Mouse (Mus musculus) left cerebral cortex, postnatal 36 days (tissue): ENCODE measurements around the gene Gm42742. TPM values are rescaled to one million over a fixed set of nuclear protein-coding genes. Genes with fewer than 3 reads are reported as not detected.

Experiments used
- DNase-seq, 2 experiments: peaks; one replicate each; pipeline ENCODE4 v3.0.0; 2021 to 2022; ENCODE audit warnings: low spot score in 2 of 2, mixed read lengths in 1 of 2
- intact Hi-C: fragments of 180-260 bp; cut with DNase I; formaldehyde crosslinking; loops from one replicate; pipeline ENCODE4 v1.15.1; 2025
- microRNA-seq: library from miRNA; unstranded; fragments of <30 nt; microRNA quantifications from one replicate; pipeline ENCODE4 v1.2.0, GENCODE M21; 2022
- total RNA-seq, 2 experiments: library from RNA; stranded (reverse); gene quantifications; 2 replicates each; pipeline ENCODE4 v1.2.3; 2021

Gm42742 gene
- total RNA-seq, 2 experiments from 2014 or later, result 36.5 to 50.3 TPM

- no peak for DNase-seq
- intact Hi-C loops, result loop anchor here (2.0 to 5.0 kb wide), 2 partner anchors 25 to 127 kb away; partner anchors contain the start of gene Sez6l2
Measured at GRCm38 (mm10) chr7:126975493-126975892, 45.4 kb downstream of the Gm42742 start.

GRCm38 (mm10) chr7:126967361-126967760 is 53.5 kb downstream of the Gm42742 start:
- no peak for DNase-seq
- intact Hi-C loops, result no loop called here

GRCm38 (mm10) chr7:126965568-126965967 is 55.3 kb downstream of the Gm42742 start:
- no peak for DNase-seq
- intact Hi-C loops, result no loop called here

Small RNA genes lying within 50 kb of the gene (microRNA-seq; reads per million reads assigned to microRNA genes)
- gene Gm44343, result not detected

Other genes starting within 250 kb of the Gm42742 start
- 100 to 1,000 TPM; 303 to 345 TPM for gene Ypel3, start 244.1 kb downstream of the Gm42742 start, total RNA-seq
- under 1 TPM; 0.54 to 0.68 TPM for gene Tbx6, start 239.6 kb downstream of the Gm42742 start, total RNA-seq
- 10 to 100 TPM; 47.5 to 49.9 TPM for gene Ppp4c, start 228.6 kb downstream of the Gm42742 start, total RNA-seq
- gene Fam57b, start 223.4 kb downstream of the Gm42742 start, total RNA-seq, result 10 to 100 TPM; 81.6 to 84.1 TPM
- not detected for gene 4930451I11Rik, start 189.5 kb downstream of the Gm42742 start, total RNA-seq
- 10 to 100 TPM; 56.3 to 67.0 TPM for gene Doc2a, start 173.7 kb downstream of the Gm42742 start, total RNA-seq
- 10 to 100 TPM; 31.1 to 33.8 TPM for gene Hirip3, start 159.1 kb downstream of the Gm42742 start, total RNA-seq
- gene Ino80e, start 158.7 kb downstream of the Gm42742 start, total RNA-seq, result 10 to 100 TPM; 47.8 to 49.4 TPM
- gene Taok2, start 136.4 kb downstream of the Gm42742 start, total RNA-seq, result 100 to 1,000 TPM; 152 to 156 TPM
- 10 to 100 TPM; 22.4 to 25.3 TPM for gene Tmem219, start 98.2 kb downstream of the Gm42742 start, total RNA-seq
- gene Kctd13, start 92.2 kb downstream of the Gm42742 start, total RNA-seq, result 100 to 1,000 TPM; 149 to 167 TPM
- 10 to 100 TPM; 47.2 to 53.0 TPM for gene Asphd1, start 71.5 kb downstream of the Gm42742 start, total RNA-seq
- 100 to 1,000 TPM; 413 to 414 TPM for gene Sez6l2, start 70.5 kb downstream of the Gm42742 start, total RNA-seq
- gene Cdipt, start 45.2 kb downstream of the Gm42742 start, total RNA-seq, result 100 to 1,000 TPM; 182 to 199 TPM
- not detected for gene Cdiptos, start 45.0 kb downstream of the Gm42742 start, total RNA-seq
- gene Mvp, start 6.5 kb downstream of the Gm42742 start, total RNA-seq, result 1 to 10 TPM; 6.8 to 8.6 TPM
- gene Pagr1b, start 4.6 kb downstream of the Gm42742 start, total RNA-seq, result under 1 TPM in 1 of 2 experiments, not detected in 1; 0.99 TPM
- 10 to 100 TPM; 25.4 to 28.8 TPM for gene Pagr1a, start 3.7 kb downstream of the Gm42742 start, total RNA-seq
- gene Prrt2, start 114 bp upstream of the Gm42742 start, total RNA-seq, result 100 to 1,000 TPM; 213 to 222 TPM
- 100 to 1,000 TPM; 227 to 234 TPM for gene Maz, start 5.9 kb upstream of the Gm42742 start, total RNA-seq
- 1 to 10 TPM; 5.3 to 8.2 TPM for gene Kif22, start 21.4 kb upstream of the Gm42742 start, total RNA-seq
- gene Zg16, start 66.2 kb upstream of the Gm42742 start, total RNA-seq, result not detected
- gene AI467606, start 70.3 kb upstream of the Gm42742 start, total RNA-seq, result 1 to 10 TPM; 1.1 to 1.3 TPM
- gene Qprt, start 101.1 kb upstream of the Gm42742 start, total RNA-seq, result under 1 TPM in 1 of 2 experiments, not detected in 1; 0.63 TPM
- under 1 TPM; 0.12 to 0.25 TPM for gene Spn, start 116.7 kb upstream of the Gm42742 start, total RNA-seq
- 10 to 100 TPM; 81.4 to 89.5 TPM for gene Cd2bp2, start 175.0 kb upstream of the Gm42742 start, total RNA-seq
- gene Tbc1d10b, start 187.4 kb upstream of the Gm42742 start, total RNA-seq, result 100 to 1,000 TPM in 1 of 2 experiments, 10 to 100 TPM in 1; 90.8 to 101 TPM
- 1 to 10 TPM; 1.7 to 3.9 TPM for gene Mylpf, start 187.8 kb upstream of the Gm42742 start, total RNA-seq
- 10 to 100 TPM; 18.6 to 19.4 TPM for gene Zfp553, start 212.0 kb upstream of the Gm42742 start, total RNA-seq
- 1 to 10 TPM; 3.2 to 5.6 TPM for gene Sept1, start 212.0 kb upstream of the Gm42742 start, total RNA-seq
- gene Zfp771, start 223.2 kb upstream of the Gm42742 start, total RNA-seq, result 10 to 100 TPM; 61.0 to 61.4 TPM
- 10 to 100 TPM; 21.8 to 30.7 TPM for gene Dctpp1, start 239.6 kb upstream of the Gm42742 start, total RNA-seq